ENCODE assay signal across 8 mouse cellular contexts in the genomic region with DNA sequence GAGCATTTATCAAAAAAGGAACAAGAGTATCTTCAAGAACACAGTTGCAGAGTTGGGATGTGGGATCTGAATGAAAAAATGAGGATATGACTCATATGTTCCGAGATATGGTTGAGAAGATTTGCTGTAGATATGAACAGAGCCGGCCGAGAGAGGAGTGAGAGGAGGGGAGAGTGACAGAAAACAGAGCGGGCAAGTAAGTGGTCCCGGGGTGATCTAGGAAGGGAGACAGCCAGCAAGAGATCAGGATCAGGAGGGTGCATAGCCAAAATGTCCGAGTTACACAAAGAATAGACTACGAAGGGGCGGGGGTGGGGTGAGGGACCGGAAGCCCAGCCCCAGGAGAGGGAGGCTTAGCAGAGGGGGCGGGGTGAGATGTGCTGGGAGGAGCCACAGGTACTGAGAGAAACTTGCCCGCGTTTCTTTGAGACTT.
DNase-seq lines count a peak whose midpoint lies in the region; ATAC-seq and TF ChIP-seq lines count a peak whose summit lies in the region.

No protein-coding gene starts in this region.

- peaks cover 6% of the 10 kb centered on the region for H3K4me1 ChIP-seq in forebrain, embryonic 10.5 days
- no peaks in the 10 kb centered on the region for H3K4me1 ChIP-seq in forebrain, postnatal 0 days (ENCODE audit: insufficient read depth)
- peaks cover 5% of the 10 kb centered on the region for H3K4me1 ChIP-seq in ES-Bruce4 (ENCODE audit: control insufficient read depth, insufficient read depth, low read length)
- H3K4me1 ChIP-seq in embryonic facial prominence, embryonic 11.5 days (ENCODE audit: control insufficient read depth, insufficient read depth, low read length): no peaks in the 10 kb centered on the region

- H3K36me3 ChIP-seq in forebrain, embryonic 10.5 days (replicated peaks): no peaks in the 10 kb centered on the region
- H3K36me3 ChIP-seq in forebrain, postnatal 0 days (ENCODE audit: insufficient read depth): no peaks in the 10 kb centered on the region
- H3K36me3 ChIP-seq in ES-Bruce4 (ENCODE audit: control insufficient read depth, insufficient read depth, low read length, poor library complexity, severe bottlenecking): no peaks in the 10 kb centered on the region
- H3K36me3 ChIP-seq in embryonic facial prominence, embryonic 11.5 days (replicated peaks; ENCODE audit: control insufficient read depth, insufficient read depth, low read depth, low read length): no peaks in the 10 kb centered on the region
- H3K36me3 ChIP-seq in macrophage (ENCODE audit: inconsistent target): no peaks in the 10 kb centered on the region

- H3K4me2 ChIP-seq in forebrain, postnatal 0 days (ENCODE audit: low read depth): no peak overlapping the region
- no peak overlapping the region; the same call in 1 of the 2 replicates for H3K4me2 ChIP-seq in embryonic facial prominence, embryonic 11.5 days (ENCODE audit: low read depth, low read length)

- WGBS in forebrain, embryonic 10.5 days: 41% methylated on average over 12 of the region's 12 CpGs
- WGBS in forebrain, postnatal 0 days: 41% methylated on average over 12 of the region's 12 CpGs
- WGBS in embryonic facial prominence, embryonic 11.5 days: 38% methylated on average over 12 of the region's 12 CpGs
- WGBS in macrophage (ENCODE audit: missing documents): 5% methylated on average over 10 of the region's 12 CpGs

- DNase-seq in forebrain, embryonic 10.5 days (ENCODE audit: extremely low spot score, low spot score): peak; percentile 18
- DNase-seq in forebrain, postnatal 0 days: no peak
- DNase-seq in embryonic facial prominence, embryonic 11.5 days (ENCODE audit: low spot score): peak; percentile 38
- peak; percentile 14 to 16 for DNase-seq in thymus, adult 18-20 months
- DNase-seq in layer of hippocampus, postnatal 14 days (ENCODE audit: low spot score in 2 of 2): no peak

- H3K79me2 ChIP-seq in macrophage (ENCODE audit: inconsistent target): no peaks in the 10 kb centered on the region

- TF ChIP-seq POLR2A in ES-Bruce4 (IDR thresholded peaks at IDR 0.05; ENCODE audit: insufficient read depth, low read length): no peak

- peak overlapping the region; percentile 23 for H3K4me3 ChIP-seq in forebrain, embryonic 10.5 days
- no peak overlapping the region for H3K4me3 ChIP-seq in forebrain, postnatal 0 days (ENCODE audit: low read depth, low read length)
- H3K4me3 ChIP-seq in ES-Bruce4 (ENCODE audit: low read depth, low read length): peak overlapping the region; percentile 63
- H3K4me3 ChIP-seq in embryonic facial prominence, embryonic 11.5 days (ENCODE audit: low read depth, low read length): no peak overlapping the region
- peak overlapping the region; percentile 11; the same call in 1 of the 2 replicates for H3K4me3 ChIP-seq in macrophage (ENCODE audit: inconsistent target)

- H3K9me3 ChIP-seq in forebrain, embryonic 10.5 days: no peaks in the 10 kb centered on the region
- H3K9me3 ChIP-seq in forebrain, postnatal 0 days (ENCODE audit: low read length): no peaks in the 10 kb centered on the region
- no peaks in the 10 kb centered on the region for H3K9me3 ChIP-seq in ES-Bruce4 (replicated peaks; ENCODE audit: control insufficient read depth, insufficient read depth, low read length, poor library complexity, severe bottlenecking)
- no peaks in the 10 kb centered on the region for H3K9me3 ChIP-seq in embryonic facial prominence, embryonic 11.5 days (replicated peaks; ENCODE audit: control insufficient read depth, low read length)

- no peaks in the 10 kb centered on the region for H3K27me3 ChIP-seq in forebrain, embryonic 10.5 days (ENCODE audit: poor library complexity, severe bottlenecking)
- H3K27me3 ChIP-seq in forebrain, postnatal 0 days (ENCODE audit: insufficient read depth, low read length): no peaks in the 10 kb centered on the region
- H3K27me3 ChIP-seq in ES-Bruce4 (ENCODE audit: control insufficient read depth, insufficient read depth, low read length, poor library complexity, severe bottlenecking): no peaks in the 10 kb centered on the region
- H3K27me3 ChIP-seq in embryonic facial prominence, embryonic 11.5 days (ENCODE audit: control insufficient read depth, insufficient read depth, low read length): no peaks in the 10 kb centered on the region

- TF ChIP-seq CTCF in forebrain, postnatal 0 days (IDR thresholded peaks at IDR 0.05; ENCODE audit: low read depth): no peak
- TF ChIP-seq CTCF in ES-Bruce4 (IDR thresholded peaks at IDR 0.05; ENCODE audit: low read depth, low read length): no peak

- H3K27ac ChIP-seq in forebrain, embryonic 10.5 days: peak overlapping the region; percentile 44; the same call in 1 of the 2 replicates
- no peak overlapping the region for H3K27ac ChIP-seq in forebrain, postnatal 0 days (ENCODE audit: low read depth, low read length)
- H3K27ac ChIP-seq in ES-Bruce4 (ENCODE audit: insufficient read depth, low read length) (peak overlapping the region; percentile 71; the same call in 1 of the 2 replicates), macrophage (no peak overlapping the region)
- no peak overlapping the region for H3K27ac ChIP-seq in embryonic facial prominence, embryonic 11.5 days (replicated peaks; ENCODE audit: low read depth, low read length)

- H3K9ac ChIP-seq in forebrain, postnatal 0 days: no peak overlapping the region
- no peak overlapping the region for H3K9ac ChIP-seq in ES-Bruce4 (ENCODE audit: low read depth, poor library complexity, severe bottlenecking)
- no peak overlapping the region for H3K9ac ChIP-seq in embryonic facial prominence, embryonic 11.5 days (replicated peaks; ENCODE audit: low read length)

- ATAC-seq in forebrain, postnatal 0 days: no peak; the same call in 1 of the 2 replicates
- ATAC-seq in embryonic facial prominence, embryonic 11.5 days (replicated peaks; ENCODE audit: insufficient number of reproducible peaks, low FRiP score, low TSS enrichment, low read depth): no peak; the same call in 1 of the 2 replicates
- ATAC-seq in inflammation-experienced regulatory T-cells, adult 6 months: peak; percentile 93

- 0 out of 2 replicates have a peak, but pooled peaks have one; percentile 7 for TF ChIP-seq EP300 in ES-Bruce4 (IDR thresholded peaks at IDR 0.05; ENCODE audit: insufficient read depth, low read depth, low read length)

Comparison
In these comparisons a context has a peak if more than half of its experiments do, and no peak if none do; other contexts are left out.
1. DNase-seq: peak in forebrain, embryonic 10.5 days (single experiment), embryonic facial prominence, embryonic 11.5 days (single experiment) and thymus, adult 18-20 months (2 of 2); none in forebrain, postnatal 0 days (single experiment) and layer of hippocampus, postnatal 14 days (0 of 2).
2. H3K27ac ChIP-seq: peak in forebrain, embryonic 10.5 days (single experiment) and ES-Bruce4 (single experiment); none in forebrain, postnatal 0 days (single experiment), embryonic facial prominence, embryonic 11.5 days (single experiment) and macrophage (single experiment).
3. H3K4me3 ChIP-seq: peak in forebrain, embryonic 10.5 days (single experiment), ES-Bruce4 (single experiment) and macrophage (single experiment); none in forebrain, postnatal 0 days (single experiment) and embryonic facial prominence, embryonic 11.5 days (single experiment).